In the genomic region with DNA sequence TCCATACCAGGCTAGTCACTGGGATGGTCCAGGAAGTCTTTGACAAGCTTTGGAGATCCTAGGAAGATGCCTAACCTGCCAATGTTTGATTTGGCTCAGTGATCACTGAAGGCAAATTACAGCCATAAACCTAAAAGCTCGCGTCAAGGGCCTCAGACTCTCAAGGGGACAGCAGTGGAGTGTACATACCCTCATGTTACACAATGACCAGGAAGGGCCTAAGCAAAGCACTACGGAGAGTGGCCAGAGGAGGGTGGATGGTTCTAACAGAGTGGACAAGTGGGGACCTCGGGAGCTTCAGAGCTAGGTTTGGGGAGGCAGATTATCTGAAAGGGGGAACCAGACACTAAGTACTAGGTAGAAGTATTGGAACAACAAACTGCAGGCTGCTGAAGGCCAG, we compare ENCODE assay signal across 27 mouse cellular contexts. TPM values are rescaled to one million over a fixed set of nuclear protein-coding genes. Genes with fewer than 3 reads are reported as not detected.
"Had no signal": no experiment of that assay in that cellular context is flagged by ENCODE, and none has a peak within 500 bp of the region (broad histone marks: within the 10 kb centered on the region; RNA-seq: fewer than 3 reads in every experiment).

No protein-coding gene starts in this region.

- H3K27ac ChIP-seq: heart, embryonic 10.5 days; hindbrain, embryonic 13.5 days; hindbrain, embryonic 15.5 days; hindbrain, postnatal 0 days; kidney, embryonic 15.5 days; kidney, postnatal 0 days; limb, embryonic 13.5 days; limb, embryonic 15.5 days had no signal

- H3K9ac ChIP-seq: heart, embryonic 12.5 days; hindbrain, embryonic 13.5 days; hindbrain, embryonic 15.5 days; kidney, embryonic 15.5 days; limb, embryonic 13.5 days; limb, embryonic 15.5 days had no signal

- H3K4me3 ChIP-seq: heart, embryonic 10.5 days; heart, embryonic 12.5 days; hindbrain, embryonic 13.5 days; hindbrain, embryonic 15.5 days; kidney, embryonic 15.5 days; limb, embryonic 13.5 days; limb, embryonic 15.5 days had no signal

- H3K4me1 ChIP-seq: heart, embryonic 12.5 days had no signal

- H3K9me3 ChIP-seq: heart, embryonic 10.5 days; heart, embryonic 12.5 days; hindbrain, embryonic 13.5 days; hindbrain, embryonic 15.5 days; kidney, embryonic 15.5 days; limb, embryonic 13.5 days; limb, embryonic 15.5 days had no signal

- DNase-seq: gastrocnemius, postnatal 14 days; gastrocnemius, postnatal 36 days; heart, adult 18-20 months; heart, postnatal 14 days; heart, postnatal 36 days; kidney, adult 11 months; kidney, adult 2 months; kidney, adult 9 months; kidney, postnatal 14 days; kidney, postnatal 36 days; layer of hippocampus, adult 9-11 months; layer of hippocampus, postnatal 36 days; left cerebral cortex, postnatal 4 days had no signal

- H3K36me3 ChIP-seq: heart, embryonic 10.5 days; heart, embryonic 12.5 days; hindbrain, embryonic 13.5 days; hindbrain, embryonic 15.5 days; kidney, embryonic 15.5 days; limb, embryonic 13.5 days; limb, embryonic 15.5 days had no signal

- H3K4me2 ChIP-seq: heart, embryonic 12.5 days; hindbrain, embryonic 13.5 days; hindbrain, embryonic 15.5 days; kidney, embryonic 15.5 days; limb, embryonic 13.5 days; limb, embryonic 15.5 days had no signal

- ATAC-seq: hindbrain, postnatal 0 days; intestine, embryonic 16.5 days had no signal

- H3K27me3 ChIP-seq: kidney, embryonic 15.5 days; limb, embryonic 13.5 days; limb, embryonic 15.5 days had no signal

RNA-seq across cellular contexts. Expression of gene Piwil4, which starts 13.9 kb away (rescaled TPM):
- polyA plus RNA-seq: heart, embryonic 10.5 days; limb, embryonic 13.5 days had no signal

RNA-seq across cellular contexts. Expression of gene 1700012B09Rik, which starts 44.2 kb away (rescaled TPM):
- polyA plus RNA-seq: heart, embryonic 10.5 days; heart, embryonic 12.5 days; heart, embryonic 14.5 days; intestine, embryonic 14.5 days; intestine, embryonic 16.5 days; kidney, adult 2 months; kidney, embryonic 15.5 days; kidney, postnatal 0 days; large intestine, adult 2 months; limb, embryonic 11.5 days; limb, embryonic 15.5 days had no signal
